31 mouse cellular contexts compared by ENCODE assay signal in the genomic region with DNA sequence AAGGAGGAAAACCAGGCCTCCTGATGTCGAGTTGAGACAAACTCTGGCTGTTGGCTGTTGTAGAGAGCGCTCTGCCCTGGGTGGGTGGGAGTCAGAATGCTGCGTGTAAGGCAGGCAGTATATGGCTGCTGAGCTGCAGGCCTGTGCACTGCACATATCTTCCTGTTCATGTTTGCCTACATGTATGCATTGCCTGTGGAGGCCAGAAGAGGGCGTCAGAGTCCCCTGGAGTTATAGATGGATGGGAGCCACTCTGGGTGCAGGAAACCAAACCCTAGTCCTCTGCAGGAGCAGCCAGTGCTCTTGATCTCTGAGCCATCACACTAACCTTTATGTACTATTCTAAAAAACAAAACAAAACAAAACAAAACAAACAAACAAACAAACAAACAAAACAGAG. TPM values are rescaled to one million over a fixed set of nuclear protein-coding genes. Genes with fewer than 3 reads are reported as not detected.
A peak's percentile ranks its signal among the peaks of the same experiment; 100 is the strongest.
DNase-seq lines count a peak whose midpoint lies in the region; TF ChIP-seq lines count a peak whose summit lies in the region.
"Had no signal": no experiment of that assay in that cellular context is flagged by ENCODE, and none has a peak within 500 bp of the region (broad histone marks: within the 10 kb centered on the region; RNA-seq: fewer than 3 reads in every experiment).

No protein-coding gene starts in this region.

- H3K27ac ChIP-seq in left cerebral cortex, adult 2 months = no peak overlapping the region
- H3K27ac ChIP-seq in cortical plate, adult 2 months (ENCODE audit: insufficient read depth, low read length) = no peak overlapping the region
- H3K27ac ChIP-seq: forebrain, embryonic 15.5 days; hindbrain, embryonic 15.5 days; lung, embryonic 15.5 days; midbrain, embryonic 12.5 days had no signal

- H3K9me3 ChIP-seq in E14TG2a.4 (ENCODE audit: low read length) = no peaks in the 10 kb centered on the region
- H3K9me3 ChIP-seq: forebrain, embryonic 15.5 days; hindbrain, embryonic 15.5 days; lung, embryonic 15.5 days; midbrain, embryonic 12.5 days had no signal

- no peak for DNase-seq in left cerebral cortex, adult 2 months (ENCODE audit: extremely low spot score in 1 of 2, low spot score in 2 of 2)
- DNase-seq in left cerebral cortex, adult 9 months (ENCODE audit: low spot score in 2 of 2) = no peak
- DNase-seq in A20 (ENCODE audit: low read depth, low spot score) = peak; percentile 49
- no peak for DNase-seq in frontal cortex, postnatal 25 days (ENCODE audit: low spot score in 2 of 2)
- no peak for DNase-seq in left cerebral cortex, postnatal 14 days (ENCODE audit: low spot score in 2 of 2)
- DNase-seq: adrenal gland, postnatal 10 days; cerebellum, adult 18-20 months; cerebellum, postnatal 36 days; gastrocnemius, postnatal 25 days; kidney, postnatal 36 days; layer of hippocampus, adult 9-11 months had no signal

- peaks cover 29% of the 10 kb centered on the region for H3K4me1 ChIP-seq in E14TG2a.4 (replicated peaks; ENCODE audit: low read depth, low read length)
- H3K4me1 ChIP-seq in cortical plate, adult 2 months (ENCODE audit: control insufficient read depth, insufficient read depth, low read length) = peaks cover 12% of the 10 kb centered on the region
- H3K4me1 ChIP-seq: forebrain, embryonic 15.5 days; hindbrain, embryonic 15.5 days; lung, embryonic 15.5 days; midbrain, embryonic 12.5 days had no signal

- TF ChIP-seq POLR2A in cortical plate, adult 2 months (IDR thresholded peaks at IDR 0.05; ENCODE audit: extremely low read depth, insufficient read depth, low read length) = no peak

- peak; percentile 16 for TF ChIP-seq CTCF in left cerebral cortex, adult 2 months (IDR thresholded peaks at IDR 0.05)
- peak; percentile 43 for TF ChIP-seq CTCF in E14TG2a.4 (conservative IDR thresholded peaks at IDR 0.05; ENCODE audit: low read length)
- TF ChIP-seq CTCF in cortical plate, adult 2 months (IDR thresholded peaks at IDR 0.05; ENCODE audit: extremely low read depth, insufficient read depth, low read length) = 0 out of 2 replicates have a peak, but pooled peaks have one; percentile 3

- intact Hi-C loops in left cerebral cortex, adult 2 months (cut with DNase I) = no loop called here
- intact Hi-C loops in left cerebral cortex, postnatal 14 days (cut with DNase I) = no loop called here

- H3K36me3 ChIP-seq in E14TG2a.4 (ENCODE audit: insufficient read depth, low read length) = peaks cover 61% of the 10 kb centered on the region

- no peak overlapping the region for H3K4me3 ChIP-seq in left cerebral cortex, adult 2 months
- H3K4me3 ChIP-seq in E14TG2a.4 (replicated peaks; ENCODE audit: low read length) = no peak overlapping the region
- no peak overlapping the region for H3K4me3 ChIP-seq in cortical plate, adult 2 months (ENCODE audit: insufficient read depth, low read length)
- H3K4me3 ChIP-seq: forebrain, embryonic 15.5 days; hindbrain, embryonic 15.5 days; lung, embryonic 15.5 days; midbrain, embryonic 12.5 days had no signal

- H3K27me3 ChIP-seq in E14TG2a.4 (ENCODE audit: insufficient read depth, low read length) = no peaks in the 10 kb centered on the region
- H3K27me3 ChIP-seq: forebrain, embryonic 15.5 days; hindbrain, embryonic 15.5 days; lung, embryonic 15.5 days; midbrain, embryonic 12.5 days; Patski had no signal

RNA-seq across cellular contexts. Expression of a gene that starts 13.1 kb away (rescaled TPM):
- not detected for total RNA-seq in left cerebral cortex, adult 2 months (2021)
- polyA plus RNA-seq in cortical plate, adult 2 months (2012; rRNA removed) = 0.13 TPM in 2 replicates
- total RNA-seq in left cerebral cortex, postnatal 14 days (2021) = under 1 TPM in 1 of 2 experiments, not detected in 1; 0.36 TPM
- total RNA-seq: gastrocnemius, postnatal 25 days; heart, adult 8-10 months; heart, postnatal 25 days; monocyte, adult 5-6 weeks; neutrophil, adult 5-6 weeks had no signal
- polyA plus RNA-seq: activated CD4-positive, CD25-positive, alpha-beta regulatory T cell, adult 4 months; embryonic facial prominence, embryonic 14.5 days; forebrain, embryonic 15.5 days; heart, embryonic 14.5 days; hindbrain, embryonic 15.5 days; intestine, embryonic 16.5 days; kidney, embryonic 14.5 days; limb, embryonic 11.5 days; liver, embryonic 11.5 days; lung, embryonic 15.5 days; midbrain, embryonic 12.5 days; small intestine, adult 2 months; stomach, embryonic 16.5 days had no signal

RNA-seq across cellular contexts. Expression of a gene that starts 28.4 kb away (rescaled TPM):
- 100 to 1,000 TPM; 143 to 163 TPM for total RNA-seq in left cerebral cortex, adult 2 months (2021)
- 154 and 172 TPM in 2 replicates for polyA plus RNA-seq in cortical plate, adult 2 months (2012; rRNA removed)
- total RNA-seq in left cerebral cortex, postnatal 14 days (2021) = 100 to 1,000 TPM; 134 to 140 TPM
